Mouse (Mus musculus): Measurements from ENCODE around the gene Zbtb39. TPM values are rescaled to one million over a fixed set of nuclear protein-coding genes. Genes with fewer than 3 reads are reported as not detected.

Zbtb39 gene
- polyA plus RNA-seq, 1 experiment from 2014 or later, result 9.3 TPM

Other genes with a start within 250 kb of the Zbtb39 start
- 0.36 and 0.43 TPM in 2 replicates for gene Stac3, start 237.9 kb upstream of the Zbtb39 start, polyA plus RNA-seq (2014; fragmentation: Nextera tagmentation; extraction: Ambion mirVana)
- 6.5 and 7.0 TPM in 2 replicates for gene Ndufa4l2, start 224.6 kb upstream of the Zbtb39 start, polyA plus RNA-seq (2014; fragmentation: Nextera tagmentation; extraction: Ambion mirVana)
- 70.3 and 70.4 TPM in 2 replicates for gene Shmt2, start 217.1 kb upstream of the Zbtb39 start, polyA plus RNA-seq (2014; fragmentation: Nextera tagmentation; extraction: Ambion mirVana)
- 54.5 and 59.8 TPM in 2 replicates for gene Nxph4, start 205.0 kb upstream of the Zbtb39 start, polyA plus RNA-seq (2014; fragmentation: Nextera tagmentation; extraction: Ambion mirVana)
- gene Lrp1, start 118.4 kb upstream of the Zbtb39 start, polyA plus RNA-seq (2014; fragmentation: Nextera tagmentation; extraction: Ambion mirVana), result 66.3 and 67.1 TPM in 2 replicates
- gene Stat6, start 96.6 kb upstream of the Zbtb39 start, polyA plus RNA-seq (2014; fragmentation: Nextera tagmentation; extraction: Ambion mirVana), result 6.0 and 6.9 TPM in 2 replicates
- 8.6 and 9.3 TPM in 2 replicates for gene Nemp1, start 72.6 kb upstream of the Zbtb39 start, polyA plus RNA-seq (2014; fragmentation: Nextera tagmentation; extraction: Ambion mirVana)
- gene Nab2, start 71.0 kb upstream of the Zbtb39 start, polyA plus RNA-seq (2014; fragmentation: Nextera tagmentation; extraction: Ambion mirVana), result 4.3 and 4.9 TPM in 2 replicates
- gene Myo1a, start 34.4 kb upstream of the Zbtb39 start, polyA plus RNA-seq (2014; fragmentation: Nextera tagmentation; extraction: Ambion mirVana), result 0.45 and 0.57 TPM in 2 replicates
- not detected in 2 replicates for gene Tac2, start 15.1 kb upstream of the Zbtb39 start, polyA plus RNA-seq (2014; fragmentation: Nextera tagmentation; extraction: Ambion mirVana)
- 0.25 and 0.63 TPM in 2 replicates for gene Gpr182, start 12.2 kb downstream of the Zbtb39 start, polyA plus RNA-seq (2014; fragmentation: Nextera tagmentation; extraction: Ambion mirVana)
- 0.05 TPM in 1 of 2 replicates, not detected in the other for gene Rdh1, start 20.2 kb downstream of the Zbtb39 start, polyA plus RNA-seq (2014; fragmentation: Nextera tagmentation; extraction: Ambion mirVana)
- gene Rdh16f1, start 20.2 kb downstream of the Zbtb39 start, polyA plus RNA-seq (2014; fragmentation: Nextera tagmentation; extraction: Ambion mirVana), result not detected in 2 replicates
- 0.06 TPM in 1 of 2 replicates, not detected in the other for gene Rdh9, start 36.8 kb downstream of the Zbtb39 start, polyA plus RNA-seq (2014; fragmentation: Nextera tagmentation; extraction: Ambion mirVana)
- 0.06 TPM in 1 of 2 replicates, not detected in the other for gene Rdh16, start 61.6 kb downstream of the Zbtb39 start, polyA plus RNA-seq (2014; fragmentation: Nextera tagmentation; extraction: Ambion mirVana)
- gene Rdh19, start 110.4 kb downstream of the Zbtb39 start, polyA plus RNA-seq (2014; fragmentation: Nextera tagmentation; extraction: Ambion mirVana), result not detected in 2 replicates
- gene Rdh16f2, start 126.9 kb downstream of the Zbtb39 start, polyA plus RNA-seq (2014; fragmentation: Nextera tagmentation; extraction: Ambion mirVana), result not detected in 2 replicates
- not detected in 2 replicates for gene Rdh7, start 149.3 kb downstream of the Zbtb39 start, polyA plus RNA-seq (2014; fragmentation: Nextera tagmentation; extraction: Ambion mirVana)
- gene Sdr9c7, start 159.0 kb downstream of the Zbtb39 start, polyA plus RNA-seq (2014; fragmentation: Nextera tagmentation; extraction: Ambion mirVana), result not detected in 2 replicates

Measured in hindbrain, embryonic 11.5 days (tissue).